Mouse (Mus musculus): ENCODE data around the gene Zfp593.

Gene Zfp593

DNA sequence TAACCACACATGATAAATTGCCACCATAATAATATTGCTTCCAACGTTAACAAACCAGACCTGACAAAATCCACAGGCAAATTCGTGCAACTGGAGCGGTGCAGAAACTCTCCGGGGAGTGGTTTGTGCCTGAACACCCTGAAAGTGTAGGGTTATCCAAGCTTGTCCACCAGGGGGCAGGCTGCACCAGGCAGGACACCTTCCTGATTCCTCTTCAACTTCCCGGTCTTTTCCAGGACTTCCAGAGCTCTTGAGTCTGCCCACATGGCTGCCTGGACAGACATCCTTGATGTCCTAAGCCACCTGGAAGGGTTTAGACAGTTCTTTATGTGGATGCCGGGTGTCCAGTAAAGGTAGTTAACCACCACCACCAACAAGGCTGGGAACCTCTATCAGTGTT, 17.8 kb upstream of the Zfp593 start:
- in situ Hi-C loops (cut with MboI; ENCODE audit: low pct_unique_long_range_greater_than_20kb in 1 of 2, low sequenced_read_pairs in 2 of 2, unreplicated experiment in 1 of 2), result no loop called here

- in situ Hi-C loops (cut with MboI; ENCODE audit: low pct_unique_long_range_greater_than_20kb in 1 of 2, low sequenced_read_pairs in 2 of 2, unreplicated experiment in 1 of 2), result no loop called here
These were observed 13.0 kb upstream of the Zfp593 start for GRCm38 (mm10) chr4:134258354-134258753.

DNA sequence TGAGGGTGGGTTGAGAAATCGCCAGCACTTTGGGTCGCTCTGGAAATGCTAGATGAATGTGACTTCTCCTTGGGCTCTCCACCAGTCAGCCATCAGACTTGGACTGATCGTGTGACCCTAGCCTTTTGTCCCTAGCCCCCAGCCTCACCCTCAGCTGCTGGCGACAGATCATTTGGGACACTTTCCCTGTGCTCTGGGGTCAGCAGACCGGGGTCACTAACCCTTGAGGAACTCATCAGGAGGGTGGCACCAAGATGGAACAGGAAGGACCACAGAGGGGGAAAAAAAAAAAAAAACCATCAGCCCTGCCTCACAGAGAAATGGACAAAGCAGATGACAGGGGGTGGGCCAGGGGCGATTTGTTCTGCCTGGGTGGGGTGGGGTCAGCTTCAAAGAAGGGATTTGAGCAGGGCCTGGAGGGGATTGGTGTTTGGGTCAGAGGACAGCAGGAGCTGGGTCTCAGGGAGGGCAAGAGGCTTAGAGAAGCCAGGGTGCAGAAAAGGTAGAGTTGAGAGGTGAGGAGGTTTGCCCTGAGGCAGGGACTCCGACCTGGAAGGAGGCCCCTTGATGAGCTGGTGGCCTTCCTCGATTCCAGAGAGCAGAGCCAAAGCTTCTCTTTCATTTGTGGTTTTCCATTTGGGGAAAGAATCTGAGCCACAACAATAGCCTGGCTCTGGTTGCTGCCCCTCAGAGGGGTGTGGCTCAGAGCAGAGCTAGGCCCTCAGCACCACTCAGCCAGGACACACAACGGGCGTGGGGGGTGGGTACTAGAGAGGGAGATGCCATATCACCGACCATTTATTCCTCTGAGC, 12.0 kb upstream of the Zfp593 start:
- in situ Hi-C loops (cut with MboI; ENCODE audit: low pct_unique_long_range_greater_than_20kb in 1 of 2, low sequenced_read_pairs in 2 of 2, unreplicated experiment in 1 of 2), result no loop called here

DNA sequence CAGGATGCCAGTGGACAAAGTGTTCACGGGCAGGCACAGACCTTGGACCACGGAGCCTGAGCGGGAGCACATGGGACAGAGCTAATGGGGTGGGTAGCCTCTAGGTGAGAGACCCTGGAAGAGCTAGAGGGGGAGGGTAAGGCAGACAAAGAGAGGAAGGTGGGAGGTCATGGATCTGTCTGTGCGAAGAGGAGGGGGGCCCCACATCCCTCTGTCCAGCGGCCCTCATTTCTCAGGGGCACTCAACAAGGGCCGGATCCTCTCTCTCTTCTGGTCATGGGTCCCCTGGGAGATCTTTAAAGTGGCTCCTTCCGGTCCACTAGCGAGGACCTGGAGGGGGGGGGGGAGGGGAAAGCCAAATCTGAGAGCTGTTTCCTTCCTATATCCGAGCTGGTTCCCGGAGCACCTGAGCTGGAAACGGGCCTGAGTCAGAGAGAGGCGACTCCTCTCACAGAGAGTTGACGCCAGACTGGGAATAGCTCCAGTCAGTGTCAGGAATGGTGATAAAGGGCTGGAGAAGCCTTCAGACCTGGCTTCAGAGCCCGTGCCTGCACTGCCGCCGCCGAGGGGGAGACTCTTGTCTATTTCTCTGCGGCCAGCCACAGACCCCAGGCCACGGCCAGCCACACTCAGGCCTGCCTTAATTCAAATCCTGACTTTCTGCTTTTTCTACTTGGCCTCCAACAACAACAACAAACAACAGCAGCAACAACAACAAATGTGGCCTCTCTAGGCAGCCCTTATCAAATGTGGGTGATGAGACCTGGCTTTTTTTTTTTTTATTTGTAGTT, 11.2 kb upstream of the Zfp593 start:
- in situ Hi-C loops (cut with MboI; ENCODE audit: low pct_unique_long_range_greater_than_20kb in 1 of 2, low sequenced_read_pairs in 2 of 2, unreplicated experiment in 1 of 2), result no loop called here

DNA sequence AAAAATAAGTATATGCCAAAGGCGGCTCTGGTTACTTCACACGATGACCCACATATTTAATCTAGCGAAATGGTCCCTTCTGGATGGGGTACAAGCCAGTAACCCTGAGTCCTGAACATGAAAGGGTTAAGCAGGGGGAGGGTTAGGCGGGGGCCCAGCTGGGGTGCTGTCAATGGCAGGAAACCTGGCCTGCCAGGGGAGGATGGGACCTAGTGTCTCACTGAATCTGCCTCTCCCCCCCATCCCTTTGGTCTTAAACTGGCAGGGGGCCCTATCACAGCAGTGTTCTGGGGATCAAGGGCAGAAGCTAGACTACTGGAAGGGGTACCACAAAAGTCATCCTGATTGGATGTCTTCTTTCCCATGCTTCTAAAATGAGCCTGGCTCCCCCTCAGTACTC, 10.5 kb upstream of the Zfp593 start:
- in situ Hi-C loops (cut with MboI; ENCODE audit: low pct_unique_long_range_greater_than_20kb in 1 of 2, low sequenced_read_pairs in 2 of 2, unreplicated experiment in 1 of 2), result no loop called here

- in situ Hi-C loops (cut with MboI; ENCODE audit: low pct_unique_long_range_greater_than_20kb in 1 of 2, low sequenced_read_pairs in 2 of 2, unreplicated experiment in 1 of 2), result no loop called here
These were observed 9.4 kb upstream of the Zfp593 start for GRCm38 (mm10) chr4:134254835-134255234.

- in situ Hi-C loops (cut with MboI; ENCODE audit: low pct_unique_long_range_greater_than_20kb in 1 of 2, low sequenced_read_pairs in 2 of 2, unreplicated experiment in 1 of 2), result no loop called here
These were observed 8.4 kb upstream of the Zfp593 start, which contains the start of gene Grrp1 for GRCm38 (mm10) chr4:134253722-134254324. Gene Grrp1, minus strand, starts transcription at chr4:134254106.

DNA sequence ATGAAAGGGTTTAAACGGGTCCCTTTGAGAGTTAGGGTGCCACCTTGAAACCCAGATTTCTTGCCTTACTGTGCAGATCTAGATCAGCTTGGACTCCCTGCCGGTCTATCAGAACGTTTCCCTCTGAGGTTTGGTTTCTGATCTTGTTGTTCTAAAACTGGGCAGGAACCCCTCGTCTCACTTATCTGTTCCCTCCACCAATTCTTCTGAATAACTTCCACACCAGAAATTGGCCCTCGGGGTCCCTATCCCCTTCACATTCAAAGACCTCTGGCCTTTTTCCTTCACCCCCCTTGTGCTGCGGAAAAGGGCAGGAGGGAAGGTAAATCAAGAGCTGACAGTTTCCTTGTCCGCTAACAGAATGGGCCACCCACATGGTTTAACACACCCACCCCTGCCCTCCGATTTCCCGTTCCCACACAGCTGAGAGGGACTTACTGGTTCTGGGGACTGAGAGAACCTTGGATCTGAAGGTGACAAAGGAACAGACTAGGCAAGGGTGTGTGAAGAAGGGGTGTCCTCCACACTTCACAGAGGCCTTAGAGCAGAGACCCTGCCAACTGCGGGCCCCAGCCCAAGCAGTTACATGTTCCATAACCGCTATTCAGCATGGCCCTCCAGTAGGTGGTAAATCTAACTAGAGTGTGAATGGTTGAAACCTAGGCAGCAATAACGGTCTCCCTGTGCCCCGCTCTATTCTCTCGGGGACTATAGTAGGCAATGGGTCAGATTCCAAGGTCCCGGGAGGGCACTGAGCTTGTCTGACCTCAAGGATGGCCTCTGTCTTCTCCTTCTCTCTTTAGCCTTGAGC, 7.7 kb upstream of the Zfp593 start:
- in situ Hi-C loops (cut with MboI; ENCODE audit: low pct_unique_long_range_greater_than_20kb in 1 of 2, low sequenced_read_pairs in 2 of 2, unreplicated experiment in 1 of 2), result no loop called here

DNA sequence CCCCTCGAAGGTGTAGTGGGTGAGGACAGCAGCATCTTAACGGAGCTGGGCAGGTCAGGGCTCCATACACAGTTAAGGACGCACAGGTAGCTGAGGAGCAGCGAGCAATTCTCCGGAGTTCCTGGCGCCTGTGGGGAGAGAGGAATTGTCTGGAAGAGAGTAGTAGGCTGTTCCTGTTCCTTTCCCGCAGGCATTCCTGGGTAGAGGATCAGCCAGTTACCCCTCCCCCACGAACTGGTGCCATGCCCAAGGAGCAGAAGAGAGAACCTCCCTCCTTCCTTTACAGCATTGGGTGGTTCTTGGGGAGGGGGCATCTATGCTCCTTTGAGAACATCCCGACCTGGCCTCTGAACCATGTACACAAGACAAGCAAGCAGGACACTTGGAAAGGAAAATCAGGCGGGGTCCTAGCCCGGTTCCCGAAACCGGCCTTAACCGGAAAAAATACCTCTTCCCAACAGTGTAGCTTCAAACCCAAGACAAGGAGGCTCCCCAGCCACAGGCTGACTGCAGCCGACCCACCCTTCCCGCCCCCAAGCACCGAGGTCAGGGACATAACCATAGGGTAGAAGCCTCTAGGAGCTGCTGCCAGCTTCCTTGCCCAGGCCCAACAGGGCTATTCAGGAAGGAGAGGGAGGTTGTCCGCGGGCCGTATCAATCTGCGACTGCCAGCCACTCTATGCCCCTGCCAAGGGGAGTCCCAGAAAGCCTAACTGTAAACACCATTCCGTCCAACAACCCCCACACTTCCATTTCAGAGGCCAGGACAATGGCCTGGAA, 6.9 kb upstream of the Zfp593 start:
- in situ Hi-C loops (cut with MboI; ENCODE audit: low pct_unique_long_range_greater_than_20kb in 1 of 2, low sequenced_read_pairs in 2 of 2, unreplicated experiment in 1 of 2), result no loop called here

DNA sequence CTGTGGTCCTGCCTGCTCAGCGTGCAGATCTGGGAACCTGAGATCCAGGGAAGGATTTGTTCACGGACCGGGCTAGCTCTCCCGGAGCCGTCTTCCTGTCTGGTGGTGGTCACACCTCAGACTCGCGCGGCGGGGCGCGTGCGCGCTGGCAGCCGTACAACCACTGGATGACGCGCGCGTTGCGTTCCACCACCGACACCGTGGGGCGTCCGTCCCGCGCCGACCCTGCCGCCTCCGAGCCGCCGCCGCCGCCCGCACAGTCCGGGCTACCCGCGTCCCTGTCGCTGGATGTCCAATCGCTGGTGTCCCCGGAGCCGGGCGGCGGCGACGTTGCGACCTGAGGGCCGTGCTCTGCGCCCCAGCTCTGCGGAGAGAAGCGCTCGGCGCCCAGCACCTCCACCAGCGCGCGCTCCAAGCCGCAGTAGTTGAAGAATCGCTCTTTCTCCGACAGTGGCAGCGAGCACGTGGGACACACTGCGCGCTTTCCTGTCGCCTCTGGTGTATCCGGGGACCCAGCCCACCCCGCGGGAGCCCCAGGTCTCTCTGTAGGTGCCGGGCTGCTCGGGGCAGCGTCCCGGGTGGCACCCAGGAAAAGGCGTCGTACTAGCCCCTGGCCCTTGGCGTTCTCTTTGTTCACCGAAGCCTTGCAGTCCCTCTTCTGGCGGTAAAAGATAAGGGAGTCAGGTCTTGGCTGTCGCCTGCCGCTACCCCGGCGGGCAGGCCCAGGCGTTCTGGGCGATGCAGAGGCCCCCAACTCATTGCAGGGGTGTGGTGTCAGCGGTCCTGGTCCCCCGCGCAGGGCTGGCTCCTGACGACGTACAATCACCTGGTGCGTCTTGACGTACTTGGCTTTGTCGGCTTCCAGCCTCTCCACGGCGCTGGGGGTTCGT, 6.1 kb upstream of the Zfp593 start:
- in situ Hi-C loops (cut with MboI; ENCODE audit: low pct_unique_long_range_greater_than_20kb in 1 of 2, low sequenced_read_pairs in 2 of 2, unreplicated experiment in 1 of 2), result no loop called here

- in situ Hi-C loops (cut with MboI; ENCODE audit: low pct_unique_long_range_greater_than_20kb in 1 of 2, low sequenced_read_pairs in 2 of 2, unreplicated experiment in 1 of 2), result no loop called here
These were observed 5.5 kb upstream of the Zfp593 start for GRCm38 (mm10) chr4:134250930-134251240.

GRCm38 (mm10) chr4:134250116-134250929, 4.9 kb upstream of the Zfp593 start:
- in situ Hi-C loops (cut with MboI; ENCODE audit: low pct_unique_long_range_greater_than_20kb in 1 of 2, low sequenced_read_pairs in 2 of 2, unreplicated experiment in 1 of 2), result no loop called here

DNA sequence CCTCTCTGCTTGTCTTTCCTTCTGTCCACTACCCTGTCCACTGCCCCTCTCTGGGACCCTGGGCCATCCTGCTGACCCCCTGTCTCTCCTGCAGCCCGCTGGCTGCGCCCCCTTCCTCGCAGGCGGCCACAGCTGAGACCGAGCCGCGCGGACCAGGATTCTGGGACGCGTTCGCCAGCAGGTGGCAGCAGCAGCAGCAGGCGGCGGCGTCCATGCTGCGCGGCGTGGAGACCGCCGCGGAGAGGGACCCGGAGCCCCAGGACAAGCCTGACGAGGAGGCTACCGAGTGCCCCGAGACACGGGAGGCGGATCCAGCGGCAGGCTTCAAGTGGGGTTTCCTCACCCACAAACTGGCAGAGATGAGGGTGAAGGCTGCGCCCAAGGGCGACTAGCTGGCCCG, 4.3 kb upstream of the Zfp593 start:
- in situ Hi-C loops (cut with MboI; ENCODE audit: low pct_unique_long_range_greater_than_20kb in 1 of 2, low sequenced_read_pairs in 2 of 2, unreplicated experiment in 1 of 2), result no loop called here

DNA sequence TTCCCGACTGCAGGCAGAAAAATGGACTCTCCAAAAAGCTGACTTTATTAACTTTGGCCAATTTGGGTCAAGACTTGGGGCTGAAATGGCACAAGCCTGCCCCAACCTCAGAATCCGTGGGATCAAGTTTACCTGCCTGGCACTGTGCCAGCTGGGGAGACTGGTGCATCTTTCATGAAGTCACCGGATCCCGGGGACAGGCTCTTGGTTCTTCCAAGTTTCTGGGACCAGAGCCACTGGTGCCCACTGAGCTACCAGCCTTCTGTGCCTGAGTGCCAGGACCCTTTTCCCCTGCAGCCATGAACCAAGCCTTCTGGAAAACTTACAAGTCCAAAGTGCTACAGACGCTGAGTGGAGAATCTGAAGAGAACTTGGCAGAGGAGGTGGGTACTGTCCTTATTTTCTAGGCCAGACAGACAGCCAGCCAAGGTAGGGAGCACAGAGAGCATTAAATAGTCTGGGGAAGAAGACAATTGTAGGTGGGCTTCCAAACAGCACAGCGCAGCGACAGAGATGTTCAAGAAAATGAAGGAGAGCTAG, 1.4 kb upstream of the Zfp593 start, which contains the start of gene Gm30191:
Gm30191 (plus strand) TSS at position 217 of the 540 bp plus-strand sequence.
- in situ Hi-C loops (cut with MboI; ENCODE audit: low pct_unique_long_range_greater_than_20kb in 1 of 2, low sequenced_read_pairs in 2 of 2, unreplicated experiment in 1 of 2), result no loop called here

- in situ Hi-C loops (cut with MboI; ENCODE audit: low pct_unique_long_range_greater_than_20kb in 1 of 2, low sequenced_read_pairs in 2 of 2, unreplicated experiment in 1 of 2), result no loop called here
These were observed 864 bp upstream of the Zfp593 start for GRCm38 (mm10) chr4:134246256-134246655.

Measured in mouse embryonic stem cell (cell line).